Mouse (Mus musculus) liver, adult 2 months (tissue): ENCODE results near the gene Lypla2. TPM values are rescaled to one million over a fixed set of nuclear protein-coding genes. Genes with fewer than 3 reads are reported as not detected.

Experiments used
- DNase-seq: peaks from one replicate; pipeline ENCODE4 v3.0.0-alpha.2; 2011; ENCODE audit warnings: low read depth, low spot score; ENCODE audit errors: extremely low read depth
- H3K27ac ChIP-seq: fragments of 200-500 bp; replicated peaks from 2 replicates; pipeline ENCODE4 v1.5.1; 2012; ENCODE audit warnings: low read depth, mild to moderate bottlenecking, control low read depth, inconsistent platforms, low read length; ENCODE audit not compliant: insufficient read depth
- H3K27me3 ChIP-seq: fragments of 200-500 bp; 2 replicates; pipeline ENCODE4 v1.6.1; 2012; ENCODE audit warnings: mild to moderate bottlenecking, moderate library complexity, low read length, inconsistent platforms; ENCODE audit not compliant: control insufficient read depth, insufficient read depth
- H3K36me3 ChIP-seq: fragments of 200-500 bp; 2 replicates; pipeline ENCODE4 v1.6.1; 2012; ENCODE audit warnings: low read length, inconsistent platforms; ENCODE audit not compliant: control insufficient read depth, insufficient read depth
- H3K4me1 ChIP-seq: fragments of 200-500 bp; 2 replicates; pipeline ENCODE4 v1.6.1; 2011; ENCODE audit warnings: low read length; ENCODE audit not compliant: control insufficient read depth, insufficient read depth
- H3K4me3 ChIP-seq: fragments of 200-500 bp; 2 replicates; pipeline ENCODE4 v1.5.1; 2011; ENCODE audit warnings: low read depth, mild to moderate bottlenecking, control low read depth, low read length, moderate library complexity; ENCODE audit not compliant: insufficient read depth
- H3K79me2 ChIP-seq: fragments of 200-500 bp; 2 replicates; pipeline ENCODE4 v1.6.1; 2012; ENCODE audit warnings: inconsistent platforms, mild to moderate bottlenecking, low read length, moderate library complexity; ENCODE audit not compliant: control insufficient read depth, insufficient read depth
- H3K9ac ChIP-seq: fragments of 200-500 bp; 2 replicates; pipeline ENCODE4 v1.6.1; 2012; ENCODE audit warnings: low read depth, mild to moderate bottlenecking, control low read depth, inconsistent platforms, low read length
- CTCF ChIP-seq: fragments of 200-500 bp; IDR thresholded peaks from 2 replicates; pipeline ENCODE4 v1.5.1; 2011; ENCODE audit warnings: low read depth, low read length, control low read depth
- POLR2A ChIP-seq: fragments of 200-500 bp; IDR thresholded peaks from 2 replicates; pipeline ENCODE4 v1.6.1; 2011; ENCODE audit warnings: low read length, control low read depth; ENCODE audit not compliant: insufficient read depth; ENCODE audit errors: extremely low read depth
- WGBS: fragments of 180-500 bp; shearing (Covaris S2); methylation state at CpG from one replicate; pipeline ENCODE4 v1.1.7; 2018; 5-methylcytosine and 5-hydroxymethylcytosine counted together
- polyA plus RNA-seq: library from polyadenylated mRNA; depleted of rRNA; stranded (reverse); fragments of >200 nt; gene quantifications from 2 replicates; pipeline ENCODE4 v1.2.3, GENCODE M21; 2012
- total RNA-seq: library from RNA; depleted of rRNA; stranded (reverse); fragments of >200 nt; gene quantifications from 2 replicates; pipeline ENCODE4 v1.2.3, GENCODE M21; 2014

Gene Lypla2
- total and polyA plus RNA-seq, 2 experiments, result 21.8 to 116 TPM

DNA sequence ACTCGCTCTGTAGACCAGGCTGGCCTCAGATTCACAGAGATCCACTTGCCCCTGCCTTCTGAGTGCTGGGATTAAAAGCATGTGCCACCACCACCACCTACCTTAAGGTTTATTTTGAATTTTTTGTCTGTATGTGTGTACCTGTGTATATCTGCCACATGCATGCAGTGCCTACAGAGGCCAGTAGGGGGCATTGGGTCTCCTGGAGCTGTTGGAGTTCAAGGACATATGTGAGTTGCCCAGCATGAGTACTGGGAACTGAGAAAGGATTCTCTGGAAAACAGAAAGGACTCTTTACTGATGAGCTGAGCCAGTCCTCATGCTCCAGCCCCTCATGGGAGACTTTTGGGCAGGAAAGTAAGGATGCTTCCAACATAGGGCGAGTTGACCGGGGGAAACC, 20.9 kb downstream of the Lypla2 start:
- peaks cover 7% of the 10 kb centered on the region; the same call in 1 of the 2 replicates for H3K79me2 ChIP-seq
- 98% methylated on average over 3 of the region's 3 CpGs for WGBS
- no peak overlapping the region for H3K9ac ChIP-seq
- no peak overlapping the region for H3K27ac ChIP-seq
- H3K27me3 ChIP-seq, result no peaks in the 10 kb centered on the region
- no peak overlapping the region for H3K4me3 ChIP-seq
- DNase-seq, result no peak
- peaks cover 34% of the 10 kb centered on the region for H3K4me1 ChIP-seq
- TF ChIP-seq POLR2A (no peak), CTCF (peak; percentile 36; the same call in 1 of the 2 replicates)
- H3K36me3 ChIP-seq, result peaks cover 4% of the 10 kb centered on the region; the same call in 1 of the 2 replicates

DNA sequence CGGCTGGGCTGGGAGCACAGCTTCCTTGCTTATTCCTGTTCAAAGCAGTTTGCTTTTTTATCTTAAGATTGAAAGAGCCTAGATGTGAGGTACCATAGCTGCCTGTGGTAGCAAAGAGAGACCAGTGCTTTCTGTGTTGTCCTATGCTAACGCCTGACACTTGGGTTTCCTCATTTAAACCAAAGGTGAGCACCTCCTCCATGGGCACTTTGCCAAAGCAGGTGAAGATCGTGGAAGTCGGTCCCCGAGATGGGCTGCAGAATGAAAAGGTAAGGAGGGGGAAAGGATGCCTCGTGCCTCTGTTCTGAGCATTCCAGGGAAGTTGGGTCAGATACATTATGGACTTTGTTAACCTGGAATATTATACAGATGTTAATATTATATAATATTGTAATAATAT, 22.1 kb downstream of the Lypla2 start:
- WGBS, result 44% methylated on average over 6 of the region's 6 CpGs
- Histone ChIP-seq H3K4me1 (peaks cover 27% of the 10 kb centered on the region), H3K36me3 (peaks cover 4% of the 10 kb centered on the region; the same call in 1 of the 2 replicates), H3K79me2 (peaks cover 8% of the 10 kb centered on the region; the same call in 1 of the 2 replicates), H3K27ac (no peak overlapping the region), H3K9ac (no peak overlapping the region), H3K27me3 (no peaks in the 10 kb centered on the region), H3K4me3 (no peak overlapping the region)
- TF ChIP-seq POLR2A (no peak), CTCF (no peak)
- DNase-seq, result no peak

- Histone ChIP-seq H3K27me3 (no peaks in the 10 kb centered on the region), H3K36me3 (peaks cover 4% of the 10 kb centered on the region; the same call in 1 of the 2 replicates), H3K27ac (no peak overlapping the region), H3K79me2 (peaks cover 8% of the 10 kb centered on the region; the same call in 1 of the 2 replicates), H3K9ac (no peak overlapping the region), H3K4me3 (no peak overlapping the region), H3K4me1 (peaks cover 26% of the 10 kb centered on the region)
- peak; percentile 63 for DNase-seq
- 22% methylated on average over 6 of the region's 6 CpGs for WGBS
- no peak for TF ChIP-seq POLR2A
- TF ChIP-seq CTCF, result no peak
Observed at GRCm38 (mm10) chr4:135949911-135950310, 22.5 kb downstream of the Lypla2 start.

GRCm38 (mm10) chr4:135949475-135949874, 23.0 kb downstream of the Lypla2 start:
- H3K79me2 ChIP-seq, result peaks cover 8% of the 10 kb centered on the region; the same call in 1 of the 2 replicates
- H3K4me1 ChIP-seq, result peaks cover 21% of the 10 kb centered on the region
- peak; percentile 54 for DNase-seq
- 45% methylated on average over 10 of the region's 10 CpGs for WGBS
- TF ChIP-seq CTCF (no peak), POLR2A (no peak)
- H3K27ac ChIP-seq, result peak overlapping the region; percentile 75; the same call in 1 of the 2 replicates
- H3K27me3 ChIP-seq, result no peaks in the 10 kb centered on the region
- no peak overlapping the region for H3K4me3 ChIP-seq
- peaks cover 4% of the 10 kb centered on the region; the same call in 1 of the 2 replicates for H3K36me3 ChIP-seq
- H3K9ac ChIP-seq, result no peak overlapping the region

DNA sequence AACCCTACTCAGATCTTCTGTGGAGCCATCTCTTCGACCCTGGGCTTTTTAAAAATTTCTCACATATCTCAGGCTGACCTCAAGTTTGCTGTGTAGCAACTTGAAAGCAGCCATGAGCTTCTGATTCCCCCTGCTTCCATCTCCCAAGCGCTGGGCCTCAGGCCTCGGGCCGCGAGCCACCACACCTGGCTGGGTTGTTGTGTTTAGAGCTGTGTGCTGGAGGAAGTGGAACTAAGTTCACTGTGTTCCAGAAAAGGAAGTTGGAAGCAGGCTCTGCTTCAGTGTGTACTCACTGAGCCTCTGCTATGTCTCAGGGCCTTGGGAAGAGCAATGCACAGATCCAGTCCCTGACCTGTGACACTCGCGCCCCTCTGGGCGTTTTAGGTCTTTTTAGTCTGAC, 24.3 kb downstream of the Lypla2 start:
- Histone ChIP-seq H3K4me3 (no peak overlapping the region), H3K4me1 (peaks cover 20% of the 10 kb centered on the region), H3K27me3 (no peaks in the 10 kb centered on the region), H3K27ac (peak overlapping the region; percentile 66), H3K9ac (peak overlapping the region; percentile 46; the same call in 1 of the 2 replicates), H3K36me3 (peaks cover 3% of the 10 kb centered on the region; the same call in 1 of the 2 replicates), H3K79me2 (peaks cover 8% of the 10 kb centered on the region; the same call in 1 of the 2 replicates)
- TF ChIP-seq POLR2A, result no peak
- TF ChIP-seq CTCF, result no peak
- WGBS, result 29% methylated on average over 8 of the region's 8 CpGs
- DNase-seq, result peak; percentile 87

GRCm38 (mm10) chr4:135946659-135947301, 25.6 kb downstream of the Lypla2 start:
- DNase-seq, result peak; percentile 66
- H3K36me3 ChIP-seq, result peaks cover 3% of the 10 kb centered on the region; the same call in 1 of the 2 replicates
- under 1% methylated on average over 28 of the region's 28 CpGs for WGBS
- H3K9ac ChIP-seq, result peak overlapping the region; percentile 85
- no peaks in the 10 kb centered on the region for H3K27me3 ChIP-seq
- peak overlapping the region; percentile 61 for H3K4me3 ChIP-seq
- peaks cover 8% of the 10 kb centered on the region; the same call in 1 of the 2 replicates for H3K79me2 ChIP-seq
- H3K4me1 ChIP-seq, result peaks cover 20% of the 10 kb centered on the region
- H3K27ac ChIP-seq, result peak overlapping the region; percentile 68
- TF ChIP-seq CTCF (no peak), POLR2A (no peak)
